Mouse (Mus musculus): ENCODE data around the gene Nfib. TPM values are rescaled to one million over a fixed set of nuclear protein-coding genes. Genes with fewer than 3 reads are reported as not detected.

Gene Nfib
- polyA plus RNA-seq, 1 experiment from 2014 or later = 41.4 TPM

DNA sequence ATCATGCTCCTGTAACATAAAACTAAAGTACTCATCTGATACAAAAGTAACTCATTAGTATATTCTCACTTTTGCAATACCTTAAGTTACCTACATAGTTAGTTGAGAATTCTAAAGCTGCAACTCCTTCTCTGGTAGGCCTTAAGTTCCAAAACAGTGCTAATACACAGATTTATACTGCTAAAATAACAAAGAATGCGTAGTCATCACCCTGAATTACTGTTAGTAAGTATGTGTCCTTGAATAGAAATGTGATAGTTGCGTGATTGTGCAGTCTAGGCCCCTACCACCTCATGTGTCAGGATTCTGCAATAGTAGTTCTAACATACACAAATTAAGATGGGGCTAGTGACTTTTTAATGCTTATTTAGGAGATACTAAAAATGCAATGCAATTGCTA is 202.9 kb downstream of the Nfib start:
- 31% methylated on average over 2 of the region's 2 CpGs for WGBS
- H3K36me3 ChIP-seq = 0 out of 2 replicates have a peak, but pooled peaks cover 4% of the 10 kb centered on the region
- peak overlapping the region; percentile 97 for H3K4me2 ChIP-seq (replicated peaks)
- H3K27me3 ChIP-seq (replicated peaks) = no peaks in the 10 kb centered on the region
- H3K4me3 ChIP-seq (replicated peaks) = peak overlapping the region; percentile 95
- ATAC-seq = no peak
- H3K9ac ChIP-seq = peak overlapping the region; percentile 31; the same call in 1 of the 2 replicates
- H3K4me1 ChIP-seq (replicated peaks) = peaks cover 10% of the 10 kb centered on the region; the same call in 1 of the 2 replicates
- no peak overlapping the region for H3K27ac ChIP-seq
- no peaks in the 10 kb centered on the region for H3K9me3 ChIP-seq

DNA sequence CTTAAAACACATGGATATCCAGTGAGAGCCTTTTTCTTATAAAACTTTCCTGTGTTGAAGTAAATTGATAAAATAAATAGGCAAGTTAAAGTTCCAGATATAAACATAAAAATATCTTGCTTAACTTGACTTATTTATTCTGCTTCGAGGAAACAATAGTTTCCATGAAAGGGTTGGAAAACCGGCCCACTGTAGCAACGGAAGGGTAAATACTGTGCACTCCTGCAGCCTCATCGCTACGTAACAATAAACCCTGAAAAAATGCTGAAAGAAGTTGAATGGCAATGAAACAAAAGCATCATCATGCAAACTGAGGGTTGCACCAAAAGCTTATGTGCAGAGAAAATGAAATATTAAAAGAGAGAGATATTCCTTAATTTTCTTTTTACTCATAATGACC is 203.5 kb downstream of the Nfib start:
- no peaks in the 10 kb centered on the region for H3K9me3 ChIP-seq
- WGBS = 30% methylated on average over 5 of the region's 5 CpGs
- no peak for ATAC-seq
- no peak overlapping the region for H3K9ac ChIP-seq
- peaks cover 9% of the 10 kb centered on the region; the same call in 1 of the 2 replicates for H3K4me1 ChIP-seq (replicated peaks)
- H3K4me3 ChIP-seq (replicated peaks) = peak overlapping the region; percentile 21; the same call in 1 of the 2 replicates
- H3K36me3 ChIP-seq = 0 out of 2 replicates have a peak, but pooled peaks cover 4% of the 10 kb centered on the region
- H3K27ac ChIP-seq = no peak overlapping the region
- H3K27me3 ChIP-seq (replicated peaks) = no peaks in the 10 kb centered on the region
- peak overlapping the region; percentile 97 for H3K4me2 ChIP-seq (replicated peaks)

DNA sequence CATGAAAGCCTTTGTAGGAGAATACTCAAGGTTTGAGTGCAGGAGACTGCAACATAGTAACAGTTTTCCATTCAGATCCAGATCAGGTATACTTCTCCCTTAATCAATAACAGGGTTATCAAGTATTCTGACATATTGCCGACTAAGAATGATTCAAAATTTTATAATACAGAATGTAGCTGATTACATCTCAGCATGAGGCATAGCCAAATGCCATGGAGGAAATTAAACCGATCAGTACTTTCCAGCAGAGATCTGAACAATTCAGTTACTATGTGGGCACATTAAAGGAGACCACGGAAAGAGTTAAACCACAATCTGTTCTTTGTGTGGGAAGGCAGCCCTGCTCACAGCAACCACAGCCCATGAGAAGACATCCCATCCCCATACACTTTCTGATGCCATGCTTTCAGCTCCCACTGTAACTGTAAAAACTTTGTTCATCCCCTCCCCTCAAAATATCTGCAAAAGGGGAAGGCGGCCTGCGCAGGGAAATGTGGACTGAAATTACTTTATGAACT is 204.9 kb downstream of the Nfib start:
- no peak overlapping the region for H3K9ac ChIP-seq
- no peaks in the 10 kb centered on the region for H3K9me3 ChIP-seq
- H3K4me1 ChIP-seq (replicated peaks) = peaks cover 9% of the 10 kb centered on the region; the same call in 1 of the 2 replicates
- H3K27me3 ChIP-seq (replicated peaks) = no peaks in the 10 kb centered on the region
- no peak overlapping the region for H3K27ac ChIP-seq
- 0 out of 2 replicates have a peak, but pooled peaks cover 4% of the 10 kb centered on the region for H3K36me3 ChIP-seq
- no peak overlapping the region for H3K4me3 ChIP-seq (replicated peaks)
- WGBS = 72% methylated on average over 5 of the region's 5 CpGs
- H3K4me2 ChIP-seq (replicated peaks) = peak overlapping the region; percentile 40
- no peak for ATAC-seq

DNA sequence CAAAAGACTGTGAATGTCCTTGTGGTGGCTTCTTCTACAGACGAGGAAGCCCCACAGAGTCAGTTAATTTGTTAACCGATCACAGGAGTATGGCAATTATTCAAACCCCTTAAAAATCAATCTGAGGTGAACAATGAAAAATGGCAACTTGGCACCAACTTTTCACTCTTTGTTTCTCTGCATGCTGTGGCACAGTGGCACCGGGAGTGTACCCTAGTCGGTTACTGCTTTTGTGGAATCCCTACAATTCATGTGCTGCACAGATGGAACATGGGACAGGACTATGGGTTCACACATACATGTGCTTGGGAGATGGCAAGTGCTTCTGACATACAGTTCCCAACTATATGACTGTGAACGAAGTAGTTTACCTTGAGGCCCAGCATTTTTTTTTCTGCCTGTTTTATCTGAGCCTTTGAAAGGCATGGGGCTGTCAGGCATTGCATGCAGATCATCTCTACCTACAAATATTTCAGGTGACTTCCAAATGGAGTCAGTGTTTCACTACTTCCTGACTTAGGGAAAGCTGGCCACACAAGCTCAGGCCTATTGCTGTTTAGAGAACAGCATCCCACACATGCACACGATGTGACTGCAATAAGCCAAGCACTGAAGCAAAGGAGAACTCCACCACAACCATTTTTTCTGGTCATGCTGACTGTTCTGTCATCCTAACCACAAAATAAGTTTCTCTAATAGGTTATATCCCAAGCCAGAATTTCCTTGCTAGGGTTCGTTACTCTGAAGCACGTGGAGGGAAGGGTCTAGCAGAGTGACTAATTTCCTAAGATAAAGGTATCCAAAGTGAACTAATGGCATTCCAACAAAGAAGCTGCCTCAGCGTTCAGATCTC is 205.6 kb downstream of the Nfib start:
- H3K4me3 ChIP-seq (replicated peaks) = no peak overlapping the region

DNA sequence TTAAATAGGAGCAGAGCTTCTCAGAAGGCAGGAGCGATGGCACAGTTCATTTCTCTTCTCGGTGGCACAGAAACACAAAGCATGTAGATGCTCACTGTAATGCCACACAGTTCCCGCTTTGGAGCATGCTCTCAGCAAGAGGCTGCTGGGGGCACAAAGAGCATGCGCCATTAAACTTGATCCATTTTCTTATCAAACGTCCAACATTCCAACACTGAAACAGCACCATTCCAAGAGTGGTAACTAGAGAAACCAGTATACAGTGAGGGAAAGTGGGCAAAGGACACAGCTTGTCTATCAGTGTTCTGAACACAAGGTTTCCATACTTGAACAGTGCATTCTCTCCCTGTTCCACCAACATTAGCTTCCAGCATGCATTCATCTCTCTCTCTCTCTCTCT is 206.3 kb downstream of the Nfib start:
- WGBS = 69% methylated on average over 5 of the region's 5 CpGs
- ATAC-seq = peak; percentile 60
- Histone ChIP-seq H3K4me2 (replicated peaks) (no peak overlapping the region), H3K4me1 (replicated peaks) (peaks cover 9% of the 10 kb centered on the region; the same call in 1 of the 2 replicates), H3K9ac (no peak overlapping the region), H3K27ac (no peak overlapping the region), H3K36me3 (0 out of 2 replicates have a peak, but pooled peaks cover 4% of the 10 kb centered on the region), H3K9me3 (no peaks in the 10 kb centered on the region), H3K27me3 (replicated peaks) (no peaks in the 10 kb centered on the region), H3K4me3 (replicated peaks) (no peak overlapping the region)

More for the DNA sequence above, 205.6 kb downstream of the Nfib start:
- Histone ChIP-seq H3K27me3 (replicated peaks) (no peaks in the 10 kb centered on the region), H3K4me1 (replicated peaks) (peaks cover 9% of the 10 kb centered on the region; the same call in 1 of the 2 replicates), H3K9me3 (no peaks in the 10 kb centered on the region), H3K9ac (no peak overlapping the region), H3K36me3 (0 out of 2 replicates have a peak, but pooled peaks cover 4% of the 10 kb centered on the region), H3K4me2 (replicated peaks) (peak overlapping the region; percentile 40), H3K27ac (no peak overlapping the region)
- no peak for ATAC-seq
- 63% methylated on average over 9 of the region's 9 CpGs for WGBS

DNA sequence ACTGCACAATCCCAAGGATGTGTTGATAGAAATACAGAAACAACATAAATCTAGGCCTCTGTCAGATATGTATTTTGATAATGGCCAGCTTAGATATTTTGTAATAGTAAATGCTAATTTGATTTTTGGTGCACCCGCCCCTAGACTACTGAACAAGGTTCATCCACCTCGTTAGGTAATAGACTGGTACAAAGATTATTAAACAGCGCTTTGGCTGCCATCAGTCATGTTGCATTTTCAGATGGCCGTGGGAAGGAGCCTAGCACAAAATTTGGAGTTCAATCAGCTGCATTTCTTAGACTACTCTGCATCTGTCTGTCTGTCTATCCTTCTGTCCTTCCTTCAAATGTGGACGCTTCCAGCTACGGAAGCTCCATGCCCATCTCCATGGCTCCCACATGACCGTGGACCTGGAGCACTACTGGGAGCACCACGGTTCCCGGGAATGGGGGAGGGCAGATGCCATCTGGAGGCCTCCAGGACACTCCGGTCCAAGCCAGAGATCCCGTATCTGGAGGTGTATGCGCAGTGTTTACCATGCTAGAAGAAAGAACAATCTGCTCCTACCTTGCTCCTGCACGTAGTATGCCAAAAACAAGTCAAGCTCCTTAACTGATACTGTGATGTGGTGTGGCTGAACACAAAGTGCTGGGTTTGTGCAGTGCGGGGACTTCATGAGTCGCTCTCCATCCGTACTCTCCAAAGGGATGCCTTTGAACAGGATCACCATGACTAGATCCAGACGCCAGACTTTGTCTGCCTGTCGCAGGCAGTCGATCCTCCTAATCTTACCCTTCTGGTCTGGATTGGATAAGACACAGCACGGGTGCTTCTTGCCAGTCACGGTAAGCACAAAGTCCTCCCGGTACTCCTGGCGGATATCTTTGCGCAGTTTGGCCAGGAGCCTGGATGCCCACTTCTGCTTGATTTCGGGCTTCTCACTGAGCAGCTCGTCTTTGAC is 207.6 kb downstream of the Nfib start:
- H3K36me3 ChIP-seq = peaks cover 4% of the 10 kb centered on the region; the same call in 1 of the 2 replicates
- H3K4me3 ChIP-seq (replicated peaks) = no peak overlapping the region
- H3K4me2 ChIP-seq (replicated peaks) = no peak overlapping the region
- WGBS = 85% methylated on average over 26 of the region's 26 CpGs
- peaks cover 9% of the 10 kb centered on the region; the same call in 1 of the 2 replicates for H3K4me1 ChIP-seq (replicated peaks)
- no peak overlapping the region for H3K9ac ChIP-seq
- ATAC-seq = no peak
- H3K9me3 ChIP-seq = no peaks in the 10 kb centered on the region
- no peak overlapping the region for H3K27ac ChIP-seq
- no peaks in the 10 kb centered on the region for H3K27me3 ChIP-seq (replicated peaks)

DNA sequence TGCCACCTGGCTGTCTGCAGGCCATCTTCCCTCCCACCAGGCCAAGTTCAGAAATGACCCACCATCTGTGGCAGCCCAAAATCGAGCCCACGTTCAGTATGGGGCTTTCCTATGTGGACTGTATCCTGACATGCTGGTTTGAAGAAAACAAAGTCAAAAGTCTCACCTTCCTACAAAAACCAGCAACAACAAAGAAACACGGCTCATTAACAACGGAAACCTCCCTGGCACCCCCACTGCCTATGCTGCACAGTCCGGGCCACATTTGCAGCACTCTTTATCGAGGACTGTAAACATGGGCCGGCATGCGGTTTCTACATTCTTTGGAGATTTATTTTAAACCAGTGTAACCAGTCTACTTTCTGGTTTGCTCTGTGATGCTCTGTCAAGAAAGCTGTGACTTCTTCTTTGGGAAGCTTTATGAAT is 208.4 kb downstream of the Nfib start:
- 71% methylated on average over 8 of the region's 8 CpGs for WGBS
- Histone ChIP-seq H3K4me2 (replicated peaks) (no peak overlapping the region), H3K27ac (no peak overlapping the region), H3K27me3 (replicated peaks) (no peaks in the 10 kb centered on the region), H3K9me3 (no peaks in the 10 kb centered on the region), H3K4me1 (replicated peaks) (peaks cover 9% of the 10 kb centered on the region; the same call in 1 of the 2 replicates), H3K4me3 (replicated peaks) (no peak overlapping the region), H3K36me3 (peaks cover 7% of the 10 kb centered on the region; the same call in 1 of the 2 replicates), H3K9ac (no peak overlapping the region)
- ATAC-seq = no peak

DNA sequence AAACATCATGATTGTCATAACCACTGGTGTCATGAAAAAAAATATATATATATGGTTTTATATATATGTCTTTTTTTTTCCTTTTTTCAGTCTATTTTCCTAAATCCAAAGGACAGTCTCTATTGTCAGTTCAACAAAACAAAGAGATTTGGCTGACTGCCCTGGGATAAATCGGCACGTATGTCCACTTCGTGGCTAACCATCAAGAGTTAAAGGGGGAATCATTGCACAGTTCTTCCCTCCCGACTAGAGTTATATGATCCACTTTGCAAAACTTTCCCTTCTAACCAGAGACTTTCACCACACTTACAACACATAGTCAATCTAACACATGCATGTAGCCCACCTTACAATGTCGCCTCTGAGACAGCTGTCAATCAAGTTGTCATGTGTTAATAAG is 209.2 kb downstream of the Nfib start:
- no peak for ATAC-seq
- Histone ChIP-seq H3K4me3 (replicated peaks) (no peak overlapping the region), H3K27ac (no peak overlapping the region), H3K4me1 (replicated peaks) (peaks cover 9% of the 10 kb centered on the region; the same call in 1 of the 2 replicates), H3K9me3 (no peaks in the 10 kb centered on the region), H3K9ac (no peak overlapping the region), H3K36me3 (peaks cover 7% of the 10 kb centered on the region; the same call in 1 of the 2 replicates), H3K4me2 (replicated peaks) (no peak overlapping the region), H3K27me3 (replicated peaks) (no peaks in the 10 kb centered on the region)
- 72% methylated on average over 5 of the region's 5 CpGs for WGBS

DNA sequence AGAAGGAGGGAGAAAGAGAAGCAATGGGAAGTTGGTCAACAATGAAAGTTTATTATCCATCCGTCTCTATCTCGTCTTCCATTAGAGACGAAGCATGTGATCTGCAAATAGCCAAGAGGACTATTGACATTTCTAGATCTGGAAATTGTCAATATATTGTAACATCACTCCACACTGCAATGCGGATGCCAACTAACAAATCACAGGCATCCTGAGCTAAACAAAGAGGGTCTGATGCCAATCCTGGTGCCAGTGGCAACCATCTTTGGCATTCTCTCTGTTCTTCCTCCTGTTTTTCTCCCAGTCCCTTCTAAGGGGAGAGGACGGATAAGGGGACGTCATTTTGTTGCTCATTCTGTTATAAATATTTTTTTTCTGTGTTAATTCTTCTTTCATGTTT is 209.9 kb downstream of the Nfib start:
- Histone ChIP-seq H3K4me1 (replicated peaks) (peaks cover 9% of the 10 kb centered on the region; the same call in 1 of the 2 replicates), H3K27ac (no peak overlapping the region), H3K4me2 (replicated peaks) (no peak overlapping the region), H3K36me3 (peaks cover 7% of the 10 kb centered on the region; the same call in 1 of the 2 replicates), H3K4me3 (replicated peaks) (no peak overlapping the region), H3K27me3 (replicated peaks) (no peaks in the 10 kb centered on the region), H3K9ac (no peak overlapping the region), H3K9me3 (no peaks in the 10 kb centered on the region)
- WGBS = 85% methylated on average over 6 of the region's 6 CpGs
- ATAC-seq = no peak

DNA sequence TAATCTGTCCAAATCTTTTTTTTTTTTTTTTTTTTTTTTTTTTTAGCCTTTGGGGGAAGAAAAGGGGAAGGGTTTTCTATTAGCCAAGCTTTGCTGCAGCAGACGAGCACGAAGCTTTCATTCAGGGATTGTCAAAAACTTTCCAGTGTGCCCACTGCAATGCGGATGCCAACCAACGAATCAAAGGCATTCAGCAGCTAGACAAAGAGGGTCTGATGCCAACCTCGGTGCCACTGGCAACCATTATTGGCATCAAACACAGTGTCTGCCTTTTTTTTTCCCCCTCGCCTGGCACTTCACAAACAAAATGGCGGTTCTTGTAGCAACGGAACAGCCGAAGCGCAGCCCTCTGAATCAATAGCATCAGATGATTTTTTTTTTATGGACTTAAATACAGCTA is 210.7 kb downstream of the Nfib start:
- peaks cover 7% of the 10 kb centered on the region; the same call in 1 of the 2 replicates for H3K36me3 ChIP-seq
- H3K4me3 ChIP-seq (replicated peaks) = no peak overlapping the region
- peaks cover 6% of the 10 kb centered on the region; the same call in 1 of the 2 replicates for H3K4me1 ChIP-seq (replicated peaks)
- no peak overlapping the region for H3K4me2 ChIP-seq (replicated peaks)
- H3K9me3 ChIP-seq = no peaks in the 10 kb centered on the region
- 90% methylated on average over 10 of the region's 10 CpGs for WGBS
- H3K27ac ChIP-seq = no peak overlapping the region
- no peak overlapping the region for H3K9ac ChIP-seq
- no peak for ATAC-seq
- H3K27me3 ChIP-seq (replicated peaks) = no peaks in the 10 kb centered on the region

DNA sequence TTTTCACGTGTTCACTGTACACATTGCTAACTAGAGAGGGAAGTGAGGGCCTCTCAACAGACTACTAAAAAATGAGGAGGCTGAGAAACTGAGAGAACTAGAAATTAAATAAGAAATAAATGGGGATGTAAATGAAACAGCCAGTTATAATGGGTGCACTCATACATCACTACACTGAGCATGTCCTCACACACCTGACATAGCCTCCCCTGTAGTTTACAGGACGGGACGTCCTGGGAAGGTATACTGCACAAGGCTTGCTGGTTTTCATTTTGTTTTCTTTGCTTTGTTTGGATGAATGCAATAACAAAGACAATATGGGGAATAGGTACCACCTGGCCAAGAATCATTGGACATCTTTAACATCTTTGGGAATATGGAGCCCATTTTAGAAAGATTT is 211.1 kb downstream of the Nfib start:
- no peaks in the 10 kb centered on the region for H3K9me3 ChIP-seq
- no peak overlapping the region for H3K27ac ChIP-seq
- ATAC-seq = no peak
- no peaks in the 10 kb centered on the region for H3K27me3 ChIP-seq (replicated peaks)
- H3K4me1 ChIP-seq (replicated peaks) = peaks cover 4% of the 10 kb centered on the region; the same call in 1 of the 2 replicates
- no peak overlapping the region for H3K4me2 ChIP-seq (replicated peaks)
- WGBS = 82% methylated on average over 3 of the region's 3 CpGs
- H3K4me3 ChIP-seq (replicated peaks) = no peak overlapping the region
- H3K36me3 ChIP-seq = peaks cover 7% of the 10 kb centered on the region; the same call in 1 of the 2 replicates
- H3K9ac ChIP-seq = no peak overlapping the region

Data from intestine, embryonic 15.5 days (tissue).